Comparison of ENCODE assay signal across 9 mouse cellular contexts in genomic region chr6:149409845-149410244, GRCm38 (mm10). TPM values are rescaled to one million over a fixed set of nuclear protein-coding genes. Genes with fewer than 3 reads are reported as not detected.
A peak's percentile ranks its signal among the peaks of the same experiment; 100 is the strongest.
DNase-seq lines count a peak whose midpoint lies in the region; ATAC-seq lines count a peak whose summit lies in the region.
"Had no signal": no experiment of that assay in that cellular context is flagged by ENCODE, and none has a peak within 500 bp of the region (broad histone marks: within the 10 kb centered on the region; RNA-seq: fewer than 3 reads in every experiment).

No protein-coding gene starts in this region.

- ATAC-seq in heart, embryonic 15.5 days (replicated peaks; ENCODE audit: insufficient number of reproducible peaks, insufficient read depth, low FRiP score, low read depth): no peak
- ATAC-seq in midbrain, embryonic 13.5 days: no peak

- no peaks in the 10 kb centered on the region for H3K27me3 ChIP-seq in heart, embryonic 15.5 days
- H3K27me3 ChIP-seq in hindbrain, embryonic 10.5 days (ENCODE audit: insufficient read depth, poor library complexity, severe bottlenecking): peaks cover 5% of the 10 kb centered on the region; the same call in 1 of the 2 replicates
- H3K27me3 ChIP-seq in midbrain, embryonic 13.5 days: no peaks in the 10 kb centered on the region

- no peaks in the 10 kb centered on the region for H3K36me3 ChIP-seq in heart, embryonic 15.5 days
- H3K36me3 ChIP-seq in hindbrain, embryonic 10.5 days: no peaks in the 10 kb centered on the region
- no peaks in the 10 kb centered on the region for H3K36me3 ChIP-seq in midbrain, embryonic 13.5 days

- H3K9me3 ChIP-seq in heart, embryonic 15.5 days (replicated peaks): no peaks in the 10 kb centered on the region
- H3K9me3 ChIP-seq in hindbrain, embryonic 10.5 days: no peaks in the 10 kb centered on the region
- H3K9me3 ChIP-seq in midbrain, embryonic 13.5 days: no peaks in the 10 kb centered on the region

- WGBS in heart, embryonic 15.5 days: 29% methylated on average over 4 of the region's 4 CpGs
- WGBS in hindbrain, embryonic 10.5 days: 12% methylated on average over 4 of the region's 4 CpGs
- WGBS in midbrain, embryonic 13.5 days: 8% methylated on average over 4 of the region's 4 CpGs

- DNase-seq in heart, postnatal 36 days: no peak
- peak; percentile 44 for DNase-seq in Muller cell, postnatal 12 days (ENCODE audit: inconsistent ontology term)
- no peak for DNase-seq in hindbrain, embryonic 10.5 days (ENCODE audit: low spot score)
- no peak for DNase-seq in right cerebral cortex, postnatal 36 days (ENCODE audit: low spot score in 2 of 2)
- DNase-seq in adrenal gland, adult 8-10 months: no peak
- DNase-seq in gastrocnemius, postnatal 36 days: no peak

- H3K27ac ChIP-seq in heart, embryonic 15.5 days: no peak overlapping the region
- H3K27ac ChIP-seq in hindbrain, embryonic 10.5 days: peak overlapping the region; percentile 92
- peak overlapping the region; percentile 93 for H3K27ac ChIP-seq in midbrain, embryonic 13.5 days
- H3K27ac ChIP-seq: macrophage had no signal

- intact Hi-C loops in heart, postnatal 36 days (cut with DNase I): no loop called here
- intact Hi-C loops in gastrocnemius, postnatal 36 days (cut with DNase I): no loop called here

- H3K9ac ChIP-seq in heart, embryonic 15.5 days: no peak overlapping the region; the same call in 1 of the 2 replicates
- H3K9ac ChIP-seq in midbrain, embryonic 13.5 days (replicated peaks): peak overlapping the region; percentile 82

- peaks cover 7% of the 10 kb centered on the region for H3K4me1 ChIP-seq in heart, embryonic 15.5 days (replicated peaks)
- H3K4me1 ChIP-seq in hindbrain, embryonic 10.5 days (replicated peaks): peaks cover 22% of the 10 kb centered on the region
- H3K4me1 ChIP-seq in midbrain, embryonic 13.5 days (replicated peaks): peaks cover 15% of the 10 kb centered on the region

- peak overlapping the region; percentile 80 for H3K4me3 ChIP-seq in heart, embryonic 15.5 days
- peak overlapping the region; percentile 75 for H3K4me3 ChIP-seq in hindbrain, embryonic 10.5 days
- peak overlapping the region; percentile 70 for H3K4me3 ChIP-seq in midbrain, embryonic 13.5 days (replicated peaks)

- peak overlapping the region; percentile 87 for H3K4me2 ChIP-seq in heart, embryonic 15.5 days
- H3K4me2 ChIP-seq in midbrain, embryonic 13.5 days (replicated peaks): peak overlapping the region; percentile 65

RNA-seq across cellular contexts. Expression of gene Bicd1, which starts 1.2 kb away (rescaled TPM):
- 5.3 and 7.0 TPM in 2 replicates for polyA plus RNA-seq in heart, embryonic 15.5 days (2015; fragmentation: Nextera tagmentation; extraction: Ambion mirVana)
- 1 to 10 TPM; 4.0 to 4.7 TPM for total RNA-seq in heart, postnatal 36 days (2021)
- polyA plus RNA-seq in hindbrain, embryonic 10.5 days (2016; fragmentation: Nextera tagmentation; extraction: Ambion mirVana): 13.1 and 13.9 TPM in 2 replicates
- polyA plus RNA-seq in midbrain, embryonic 13.5 days (2015; fragmentation: Nextera tagmentation; extraction: Ambion mirVana): 41.8 and 42.9 TPM in 2 replicates
- 10 to 100 TPM in 1 of 4 experiments, 1 to 10 TPM in 3; 4.9 to 10.5 (median 8.4) TPM for total RNA-seq in adrenal gland, adult 8-10 months (2022)
- under 1 TPM; 0.57 to 0.64 TPM for total RNA-seq in gastrocnemius, postnatal 36 days (2021)
